Mouse (Mus musculus) liver, postnatal 0 days (tissue): Measurements from ENCODE around the gene Tex37. TPM values are rescaled to one million over a fixed set of nuclear protein-coding genes. Genes with fewer than 3 reads are reported as not detected.
A peak's percentile ranks its signal among the peaks of the same experiment; 100 is the strongest.

Source experiments
- ATAC-seq: fragments of 200-750 bp; cut with Nextera tagmentation; 2 replicates; pipeline ENCODE4 v1.8.0; 2017; ENCODE audit warnings: mild to moderate bottlenecking, moderate library complexity
- DNase-seq: peaks from one replicate; pipeline ENCODE4 v3.0.0-alpha.2; 2016
- H3K27ac ChIP-seq: fragments of 300-500 bp; sonication (generic); 2 replicates; pipeline ENCODE4 v1.5.1; 2014; ENCODE audit warnings: antibody characterized with exemption, moderate library complexity, mild to moderate bottlenecking, low read depth
- H3K27me3 ChIP-seq: fragments of 300-500 bp; sonication (generic); 2 replicates; pipeline ENCODE4 v1.6.1; 2014; ENCODE audit warnings: low read length, control low read depth, mixed read lengths; ENCODE audit not compliant: insufficient read depth
- H3K36me3 ChIP-seq: fragments of 300-500 bp; sonication (generic); replicated peaks from 2 replicates; pipeline ENCODE4 v1.6.1; 2014; ENCODE audit warnings: mild to moderate bottlenecking, control low read depth, low read length, moderate library complexity, mixed read lengths; ENCODE audit not compliant: insufficient read depth
- H3K4me1 ChIP-seq: fragments of 300-500 bp; sonication (generic); 2 replicates; pipeline ENCODE4 v1.6.1; 2014; ENCODE audit warnings: antibody characterized with exemption, mild to moderate bottlenecking, control low read depth; ENCODE audit not compliant: insufficient read depth
- H3K4me2 ChIP-seq: fragments of 300-500 bp; sonication (generic); 2 replicates; pipeline ENCODE4 v1.6.1; 2014; ENCODE audit warnings: low read depth, mild to moderate bottlenecking, low read length, moderate library complexity, mixed read lengths
- H3K4me3 ChIP-seq: fragments of 300-500 bp; sonication (generic); 2 replicates; pipeline ENCODE4 v1.5.1; 2014; ENCODE audit warnings: low read depth, low read length
- H3K9ac ChIP-seq: fragments of 300-500 bp; sonication (generic); replicated peaks from 2 replicates; pipeline ENCODE4 v1.6.1; 2014; ENCODE audit warnings: mild to moderate bottlenecking, moderate library complexity
- H3K9me3 ChIP-seq: fragments of 300-500 bp; sonication (generic); 2 replicates; pipeline ENCODE4 v1.6.1; 2016; ENCODE audit warnings: mild to moderate bottlenecking, control low read depth, low read length, mixed read lengths
- CTCF ChIP-seq: sonication (generic); IDR thresholded peaks from 2 replicates; pipeline ENCODE4 v1.5.1; 2016; ENCODE audit warnings: antibody characterized with exemption, low read depth
- EP300 ChIP-seq: IDR thresholded peaks from 2 replicates; pipeline ENCODE4 v1.6.1; 2016; ENCODE audit warnings: antibody characterized with exemption, low read depth, mild to moderate bottlenecking
- WGBS: fragments of 180-500 bp; shearing (Covaris S2); extraction: QIAGEN DNeasy Blood & Tissue Kit; methylation state at CpG from one replicate; pipeline ENCODE4 v1.1.7; 2014; ENCODE audit not compliant: insufficient replicate concordance; 5-methylcytosine and 5-hydroxymethylcytosine counted together
- polyA plus RNA-seq: library from polyadenylated mRNA; unstranded; fragments of >200 nt; fragmentation: Nextera tagmentation; extraction: Ambion mirVana; gene quantifications from 2 replicates; pipeline ENCODE4 v1.2.1, GENCODE M21; 2015

Tex37 gene
- polyA plus RNA-seq, 1 experiment from 2014 or later = not detected

DNA sequence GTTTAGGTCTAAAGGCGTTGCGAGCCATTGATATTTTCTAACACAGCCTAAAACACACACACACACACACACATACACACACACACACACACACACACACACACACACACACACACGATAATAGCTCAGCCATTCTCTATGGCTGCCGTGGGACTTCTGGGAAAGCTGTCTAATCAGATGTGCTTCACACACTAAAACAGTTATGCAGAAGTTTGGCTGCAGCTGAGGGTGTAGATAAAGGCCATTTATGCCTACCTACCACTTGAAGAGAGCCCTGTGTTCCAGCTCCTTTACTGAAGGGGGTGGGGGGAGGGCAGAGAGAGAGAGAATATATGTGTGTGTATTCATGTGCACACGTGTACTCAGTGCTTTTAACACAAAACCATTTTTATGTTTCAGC lies 15.0 kb downstream of the Tex37 start:
- H3K9me3 ChIP-seq = no peaks in the 10 kb centered on the region
- no peak for DNase-seq
- H3K27ac ChIP-seq = no peak overlapping the region
- no peak overlapping the region for H3K9ac ChIP-seq
- TF ChIP-seq CTCF (no peak), EP300 (peak; percentile 19; the same call in 1 of the 2 replicates)
- H3K4me2 ChIP-seq = no peak overlapping the region
- no peak overlapping the region for H3K4me3 ChIP-seq
- ATAC-seq = peak; percentile 73
- no peaks in the 10 kb centered on the region for H3K27me3 ChIP-seq
- no peaks in the 10 kb centered on the region for H3K4me1 ChIP-seq
- WGBS = 65% methylated on average over 5 of the region's 5 CpGs
- peaks cover 52% of the 10 kb centered on the region for H3K36me3 ChIP-seq

DNA sequence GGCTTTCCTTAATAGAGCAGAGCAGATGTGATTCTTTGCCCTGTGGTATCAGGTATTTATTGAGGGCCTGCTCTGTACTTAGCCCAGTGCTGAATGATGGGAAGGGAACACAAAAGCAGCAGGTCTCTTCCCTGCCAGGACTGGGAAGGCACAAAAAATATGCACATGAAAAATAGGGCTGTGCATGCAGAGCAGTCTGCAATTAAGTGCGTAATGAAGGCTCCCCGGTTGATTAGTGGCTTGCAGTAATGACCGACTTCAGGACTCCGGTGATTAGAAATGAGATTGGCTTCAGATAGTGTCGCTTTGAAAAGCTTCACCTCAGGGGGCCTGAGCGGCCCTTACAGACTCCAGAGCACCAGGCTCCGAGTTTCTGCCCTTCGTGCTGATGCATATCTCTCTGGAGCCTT lies 19.1 kb downstream of the Tex37 start:
- no peak for ATAC-seq
- Histone ChIP-seq H3K4me2 (no peak overlapping the region), H3K9ac (no peak overlapping the region), H3K4me1 (no peaks in the 10 kb centered on the region), H3K9me3 (no peaks in the 10 kb centered on the region), H3K36me3 (peaks cover 68% of the 10 kb centered on the region), H3K4me3 (no peak overlapping the region), H3K27ac (no peak overlapping the region), H3K27me3 (no peaks in the 10 kb centered on the region)
- 82% methylated on average over 8 of the region's 8 CpGs for WGBS
- DNase-seq = no peak
- TF ChIP-seq EP300 (no peak), CTCF (no peak)

DNA sequence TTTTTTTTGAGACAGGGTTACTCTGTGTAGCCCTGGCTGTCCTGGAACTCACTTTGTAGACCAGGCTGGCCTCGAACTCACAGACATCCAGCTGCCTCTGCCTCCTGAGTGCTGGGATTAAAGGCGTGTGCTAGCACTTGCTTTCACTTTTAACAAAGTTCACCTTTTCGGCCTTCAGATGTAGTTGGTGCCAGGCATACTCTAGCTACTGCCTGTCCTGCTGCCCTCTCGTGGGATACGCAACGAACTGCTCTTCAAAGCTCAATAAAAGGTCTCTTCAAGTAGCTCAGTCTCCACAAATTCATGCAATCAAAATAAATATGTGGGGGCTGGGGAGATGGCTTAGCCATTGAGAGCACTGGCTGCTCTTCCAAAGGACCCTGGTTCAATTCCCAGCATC lies 20.6 kb downstream of the Tex37 start:
- H3K36me3 ChIP-seq = peaks cover 70% of the 10 kb centered on the region
- WGBS = 75% methylated on average over 6 of the region's 6 CpGs
- no peak for TF ChIP-seq EP300
- no peak for TF ChIP-seq CTCF

DNA sequence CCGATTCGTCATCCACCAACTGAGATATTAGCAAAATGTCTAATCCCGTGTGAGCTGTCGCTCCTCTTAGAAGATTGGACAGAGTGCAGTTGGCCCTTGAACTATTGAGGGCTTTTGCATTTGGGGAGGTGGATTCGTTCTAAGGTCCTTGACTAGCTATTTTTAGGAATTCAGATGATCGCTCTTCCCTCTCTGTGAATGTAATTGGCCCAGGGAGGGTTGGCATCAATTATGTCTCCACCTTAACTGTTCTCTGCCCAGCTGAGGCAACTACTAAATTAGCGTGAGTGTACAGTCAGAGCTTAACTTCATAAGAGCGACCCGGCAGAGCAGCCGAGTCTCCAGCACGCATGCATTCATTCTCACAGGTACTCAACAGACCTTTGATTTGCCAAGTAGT lies 30.7 kb downstream of the Tex37 start:
- no peak for ATAC-seq

More for the DNA sequence above, 20.6 kb downstream of the Tex37 start:
- H3K9ac ChIP-seq = no peak overlapping the region
- no peak overlapping the region for H3K27ac ChIP-seq
- DNase-seq (no peak), ATAC-seq (no peak)
- H3K4me3 ChIP-seq = no peak overlapping the region
- no peaks in the 10 kb centered on the region for H3K9me3 ChIP-seq
- H3K4me1 ChIP-seq = no peaks in the 10 kb centered on the region
- H3K4me2 ChIP-seq = no peak overlapping the region
- H3K27me3 ChIP-seq = no peaks in the 10 kb centered on the region

DNA sequence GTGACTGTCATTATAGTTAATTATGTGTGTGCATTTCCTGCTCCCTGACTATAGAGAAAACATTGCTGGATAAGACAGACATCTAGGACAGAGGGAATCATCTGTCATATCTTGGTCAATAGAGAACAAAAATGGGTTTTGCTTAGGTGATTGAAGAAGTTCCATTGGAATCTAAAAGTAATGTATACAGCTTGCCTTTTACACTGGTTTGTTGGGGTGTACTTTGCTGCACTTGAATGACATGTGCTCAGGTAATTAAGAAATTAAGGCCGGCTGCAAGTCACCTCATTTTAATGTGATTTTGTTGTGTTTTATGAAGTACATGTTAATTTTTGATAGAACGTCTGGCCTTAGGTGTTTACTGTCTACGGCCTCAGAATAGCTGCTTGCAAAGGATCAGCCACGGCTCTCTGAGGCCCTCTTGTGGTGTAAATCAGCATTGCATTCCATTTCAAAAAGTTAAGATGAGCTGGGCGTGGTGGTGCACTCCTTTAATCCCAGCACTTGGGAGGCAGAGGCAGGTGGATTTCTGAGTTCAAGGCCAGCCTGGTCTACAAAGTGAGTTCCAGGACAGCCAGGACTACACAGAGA lies 37.9 kb downstream of the Tex37 start:
- DNase-seq (peak; percentile 81), ATAC-seq (peak; percentile 61)
- H3K27ac ChIP-seq = no peak overlapping the region
- no peak overlapping the region for H3K4me3 ChIP-seq
- H3K4me2 ChIP-seq = no peak overlapping the region
- H3K9ac ChIP-seq = no peak overlapping the region
- no peaks in the 10 kb centered on the region for H3K27me3 ChIP-seq
- 8% methylated on average over 5 of the region's 5 CpGs for WGBS
- TF ChIP-seq CTCF (peak; percentile 97), EP300 (no peak)
- H3K36me3 ChIP-seq = peaks cover 59% of the 10 kb centered on the region
- no peaks in the 10 kb centered on the region for H3K4me1 ChIP-seq
- no peaks in the 10 kb centered on the region for H3K9me3 ChIP-seq

More for the DNA sequence above, 30.7 kb downstream of the Tex37 start:
- Histone ChIP-seq H3K4me1 (no peaks in the 10 kb centered on the region), H3K4me2 (no peak overlapping the region), H3K9ac (no peak overlapping the region), H3K4me3 (no peak overlapping the region), H3K36me3 (peaks cover 84% of the 10 kb centered on the region), H3K27ac (no peak overlapping the region), H3K9me3 (no peaks in the 10 kb centered on the region), H3K27me3 (no peaks in the 10 kb centered on the region)
- WGBS = 92% methylated on average over 11 of the region's 11 CpGs
- TF ChIP-seq EP300 = no peak
- TF ChIP-seq CTCF = no peak
- DNase-seq = no peak

DNA sequence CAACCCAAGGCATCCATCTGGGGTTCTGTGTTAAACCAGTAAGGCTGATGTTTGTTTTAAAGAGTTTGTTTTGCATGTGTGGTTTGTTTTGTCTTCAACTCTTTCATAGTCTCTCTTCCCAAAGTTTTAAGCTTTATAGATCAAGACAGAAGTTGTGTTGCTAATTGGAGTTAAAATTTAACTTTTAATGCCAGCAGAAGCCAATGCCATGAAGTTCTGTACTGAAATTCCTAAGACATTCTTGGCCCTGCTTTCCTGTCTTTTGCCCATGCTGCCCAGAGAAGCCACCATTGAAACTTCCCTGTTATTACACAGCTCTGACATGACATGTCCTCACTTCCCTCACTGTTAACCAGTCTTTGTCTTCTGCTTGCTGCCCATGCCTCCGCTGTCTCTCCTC lies 43.7 kb downstream of the Tex37 start:
- DNase-seq (no peak), ATAC-seq (no peak)
- H3K4me3 ChIP-seq = no peak overlapping the region
- no peak overlapping the region for H3K27ac ChIP-seq
- peaks cover 27% of the 10 kb centered on the region for H3K4me1 ChIP-seq
- no peak overlapping the region for H3K9ac ChIP-seq
- no peaks in the 10 kb centered on the region for H3K27me3 ChIP-seq
- no peak overlapping the region for H3K4me2 ChIP-seq
- 57% methylated on average over 1 of the region's 1 CpGs for WGBS
- H3K36me3 ChIP-seq = peaks cover 20% of the 10 kb centered on the region
- H3K9me3 ChIP-seq = no peaks in the 10 kb centered on the region
- TF ChIP-seq CTCF (no peak), EP300 (no peak)
